Mouse (Mus musculus) forebrain, embryonic 11.5 days (tissue): Measurements from ENCODE around the gene Ugt1a1. TPM values are rescaled to one million over a fixed set of nuclear protein-coding genes. Genes with fewer than 3 reads are reported as not detected.

ENCODE experiments used
- polyA plus RNA-seq: library from polyadenylated mRNA; unstranded; fragments of >200 nt; fragmentation: Nextera tagmentation; extraction: Ambion mirVana; gene quantifications from 2 replicates; pipeline ENCODE4 v1.2.1, GENCODE M21; 2014

Gene Ugt1a1
- polyA plus RNA-seq, 1 experiment from 2014 or later: not detected

Other genes starting within 250 kb of the Ugt1a1 start
- 34.3 and 37.9 TPM in 2 replicates for gene Usp40, start 203.4 kb upstream of the Ugt1a1 start, polyA plus RNA-seq
- not detected in 2 replicates for gene Ugt1a10, start 156.6 kb upstream of the Ugt1a1 start, polyA plus RNA-seq
- gene Ugt1a9, start 141.2 kb upstream of the Ugt1a1 start, polyA plus RNA-seq: not detected in 2 replicates
- not detected in 2 replicates for gene Ugt1a8, start 124.1 kb upstream of the Ugt1a1 start, polyA plus RNA-seq
- 0.44 and 0.72 TPM in 2 replicates for gene Ugt1a7c, start 116.9 kb upstream of the Ugt1a1 start, polyA plus RNA-seq
- gene Ugt1a6b, start 108.7 kb upstream of the Ugt1a1 start, polyA plus RNA-seq: not detected in 2 replicates
- gene Ugt1a6a, start 77.2 kb upstream of the Ugt1a1 start, polyA plus RNA-seq: 0.35 and 0.37 TPM in 2 replicates
- gene Ugt1a5, start 45.9 kb upstream of the Ugt1a1 start, polyA plus RNA-seq: not detected in 2 replicates
- 0.20 TPM in 1 of 2 replicates, not detected in the other for gene Ugt1a2, start 11.4 kb upstream of the Ugt1a1 start, polyA plus RNA-seq
- gene Dnajb3, start 6.2 kb upstream of the Ugt1a1 start, polyA plus RNA-seq: 11.5 and 12.5 TPM in 2 replicates
- gene Mroh2a, start 15.0 kb downstream of the Ugt1a1 start, polyA plus RNA-seq: 2.5 and 3.0 TPM in 2 replicates
- gene Hjurp, start 65.7 kb downstream of the Ugt1a1 start, polyA plus RNA-seq: 221 and 223 TPM in 2 replicates
- not detected in 2 replicates for gene Trpm8, start 65.7 kb downstream of the Ugt1a1 start, polyA plus RNA-seq
- not detected in 2 replicates for gene Spp2, start 195.0 kb downstream of the Ugt1a1 start, polyA plus RNA-seq